Mouse (Mus musculus): Measurements from ENCODE around the gene Zkscan1.

Gene Zkscan1

GRCm38 (mm10) chr5:138117199-138118015 lies 32.5 kb downstream of the Zkscan1 start:
- in situ Hi-C loops (cut with MboI) = no loop called here

GRCm38 (mm10) chr5:138118041-138118440 lies 33.2 kb downstream of the Zkscan1 start:
- in situ Hi-C loops (cut with MboI) = no loop called here

GRCm38 (mm10) chr5:138132425-138133064 lies 47.7 kb downstream of the Zkscan1 start:
- in situ Hi-C loops (cut with MboI) = no loop called here

GRCm38 (mm10) chr5:138137257-138137656 lies 52.4 kb downstream of the Zkscan1 start:
- in situ Hi-C loops (cut with MboI) = no loop called here

- in situ Hi-C loops (cut with MboI) = no loop called here
Observed at GRCm38 (mm10) chr5:138137935-138138549, 53.2 kb downstream of the Zkscan1 start.

GRCm38 (mm10) chr5:138138585-138138984 lies 53.7 kb downstream of the Zkscan1 start:
- in situ Hi-C loops (cut with MboI) = no loop called here

- in situ Hi-C loops (cut with MboI) = no loop called here
Observed at GRCm38 (mm10) chr5:138154390-138154789, 69.5 kb downstream of the Zkscan1 start.

GRCm38 (mm10) chr5:138155443-138155976 lies 70.6 kb downstream of the Zkscan1 start, which contains the start of gene Zfp113:
Gene Zfp113, minus strand, starts transcription at chr5:138155744.
- in situ Hi-C loops (cut with MboI) = no loop called here

All from mature B cell (primary cell).